ENCODE assay signal across 8 mouse cellular contexts in the genomic region with DNA sequence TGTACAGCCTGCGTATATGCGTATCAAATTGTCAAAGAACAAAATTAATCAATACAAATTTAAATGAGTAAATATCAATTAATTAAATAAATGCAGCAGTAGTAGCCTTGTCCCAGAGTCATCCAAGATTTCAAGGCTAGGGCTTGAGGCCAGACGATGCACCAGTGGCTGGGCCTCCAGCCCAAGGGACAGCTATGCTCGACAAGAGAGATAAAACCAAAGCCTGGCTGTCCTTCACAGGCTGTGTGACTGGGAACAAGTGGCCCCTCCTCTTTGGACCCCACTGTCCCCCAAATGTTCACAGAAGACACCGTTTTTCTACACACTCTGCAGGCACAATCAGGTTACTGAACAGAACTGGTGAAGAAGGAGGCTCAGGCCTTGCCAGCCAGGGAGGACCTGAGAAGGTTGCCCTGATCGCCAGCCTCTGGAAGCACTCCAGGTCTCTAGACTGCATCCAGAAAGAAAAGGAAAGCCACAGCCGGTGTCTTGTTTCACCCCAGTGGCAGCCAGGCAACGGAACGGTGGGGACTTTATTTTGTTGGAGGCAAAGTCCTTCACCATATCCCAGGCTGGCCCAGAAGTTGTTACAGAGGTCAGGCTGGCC. TPM values are rescaled to one million over a fixed set of nuclear protein-coding genes. Genes with fewer than 3 reads are reported as not detected.
DNase-seq lines count a peak whose midpoint lies in the region; ATAC-seq lines count a peak whose summit lies in the region.

No protein-coding gene starts in this region.

- no peak overlapping the region for H3K4me3 ChIP-seq in intestine, embryonic 15.5 days (replicated peaks)

- no peak overlapping the region for H3K9ac ChIP-seq in intestine, embryonic 15.5 days

- peaks cover 67% of the 10 kb centered on the region for H3K4me1 ChIP-seq in intestine, embryonic 15.5 days (replicated peaks)

- H3K27me3 ChIP-seq in intestine, embryonic 15.5 days (replicated peaks), result no peaks in the 10 kb centered on the region

- H3K27ac ChIP-seq in intestine, embryonic 15.5 days, result peak overlapping the region; percentile 63; the same call in 1 of the 2 replicates

- WGBS in intestine, embryonic 15.5 days, result 48% methylated on average over 9 of the region's 9 CpGs

- peak; percentile 90 to 93 for DNase-seq in adrenal gland, adult (ENCODE audit: inconsistent age in 2 of 2, low spot score in 1 of 2)
- no peak for DNase-seq in adrenal gland, postnatal 4 days (ENCODE audit: low spot score in 2 of 2)
- peak; percentile 64 for DNase-seq in testis, postnatal 10 days (ENCODE audit: low spot score)
- no peak for DNase-seq in testis, postnatal 14 days (ENCODE audit: low spot score)
- peak; percentile 50 for DNase-seq in lung, postnatal 10 days
- no peak for DNase-seq in left cerebral cortex, adult 18-20 months (ENCODE audit: low spot score in 2 of 2)
- no peak for DNase-seq in thymus, postnatal 36 days

- ATAC-seq in intestine, embryonic 15.5 days, result no peak

- H3K4me2 ChIP-seq in intestine, embryonic 15.5 days (replicated peaks), result no peak overlapping the region; the same call in 1 of the 2 replicates

- no peaks in the 10 kb centered on the region for H3K9me3 ChIP-seq in intestine, embryonic 15.5 days

- no peaks in the 10 kb centered on the region for H3K36me3 ChIP-seq in intestine, embryonic 15.5 days

RNA-seq across cellular contexts. Expression of a gene that starts 12.7 kb away (rescaled TPM):
- total RNA-seq in adrenal gland, postnatal 4 days (2021), result 10 to 100 TPM; 25.3 to 26.7 TPM
- 5.8 and 7.1 TPM in 2 replicates for polyA plus RNA-seq in intestine, embryonic 15.5 days (2015; fragmentation: Nextera tagmentation; extraction: Ambion mirVana)
- total RNA-seq in left cerebral cortex, adult 18-20 months (2021), result 10 to 100 TPM; 18.8 to 19.0 TPM

Comparison
In these comparisons a context has a peak if more than half of its experiments do, and no peak if none do; other contexts are left out.
1. DNase-seq: peak in adrenal gland, adult (2 of 2), testis, postnatal 10 days (single experiment) and lung, postnatal 10 days (single experiment); none in adrenal gland, postnatal 4 days (0 of 2), testis, postnatal 14 days (single experiment), left cerebral cortex, adult 18-20 months (0 of 2) and thymus, postnatal 36 days (0 of 2).